Mouse (Mus musculus) MEL (cell line): ENCODE measurements around the gene Vill. TPM values are rescaled to one million over a fixed set of nuclear protein-coding genes. Genes with fewer than 3 reads are reported as not detected.

ENCODE experiments used
- DNase-seq: peaks from one replicate; pipeline ENCODE4 v3.0.0; 2011; ENCODE audit warnings: low read depth, low spot score
- H3K27ac ChIP-seq: 2 replicates; pipeline ENCODE4 v1.5.1; 2012; ENCODE audit warnings: low read depth, mild to moderate bottlenecking, control low read depth, low read length, moderate library complexity; ENCODE audit not compliant: control insufficient read depth
- H3K27me3 ChIP-seq, 2 experiments: fragments of 150-350 bp in 1 of 2; sonication (generic) in 1 of 2; 2 replicates each; pipeline ENCODE4 v1.6.1; 2012; ENCODE audit warnings: low read length in 2 of 2, mild to moderate bottlenecking in 2 of 2, improper control_type of control experiment in 1 of 2, moderate library complexity in 1 of 2; ENCODE audit not compliant: insufficient read depth in 2 of 2, control insufficient read depth in 1 of 2
- H3K36me3 ChIP-seq, 2 experiments: 2 replicates each; pipeline ENCODE4 v1.6.1; 2012 to 2014; ENCODE audit warnings: low read length in 2 of 2, improper control_type of control experiment in 1 of 2, inconsistent platforms in 1 of 2, mild to moderate bottlenecking in 1 of 2; ENCODE audit not compliant: insufficient read depth in 2 of 2, control insufficient read depth in 1 of 2
- H3K4me1 ChIP-seq, 2 experiments: fragments of 150-350 bp in 1 of 2; sonication (generic) in 1 of 2; 2 replicates each; pipeline ENCODE4 v1.6.1; 2012; ENCODE audit warnings: low read length in 2 of 2, improper control_type of control experiment in 1 of 2, mild to moderate bottlenecking in 1 of 2; ENCODE audit not compliant: insufficient read depth in 2 of 2, control insufficient read depth in 1 of 2
- H3K4me3 ChIP-seq, 2 experiments: fragments of 150-350 bp in 1 of 2; sonication (generic) in 1 of 2; 2 replicates each; pipeline ENCODE4 v1.5.1; 2012; ENCODE audit warnings: low read depth in 2 of 2, low read length in 2 of 2, mild to moderate bottlenecking in 2 of 2, moderate library complexity in 2 of 2, control low read depth in 1 of 2, improper control_type of control experiment in 1 of 2; ENCODE audit not compliant: control insufficient read depth in 1 of 2, insufficient read depth in 1 of 2
- H3K79me2 ChIP-seq: 2 replicates; pipeline ENCODE4 v1.6.1; 2012; ENCODE audit warnings: mild to moderate bottlenecking, low read length, moderate library complexity; ENCODE audit not compliant: control insufficient read depth, poor library complexity, insufficient read depth
- H3K9ac ChIP-seq: 2 replicates; pipeline ENCODE4 v1.6.1; 2012; ENCODE audit warnings: low read depth, mild to moderate bottlenecking, control low read depth, low read length, moderate library complexity; ENCODE audit not compliant: control insufficient read depth, poor library complexity, severe bottlenecking
- H3K9me3 ChIP-seq: fragments of 150-350 bp; sonication (generic); replicated peaks from 2 replicates; pipeline ENCODE4 v1.6.1; 2012; ENCODE audit warnings: mild to moderate bottlenecking, low read length, improper control_type of control experiment, moderate library complexity; ENCODE audit not compliant: insufficient read depth
- BHLHE40 ChIP-seq: IDR thresholded peaks from 2 replicates; pipeline ENCODE4 v1.6.1; 2012; ENCODE audit warnings: low read depth, mild to moderate bottlenecking, inconsistent platforms, low read length, improper control_type of control experiment, borderline replicate concordance
- CTCF ChIP-seq, 3 experiments: IDR thresholded peaks in 2 of 3; conservative IDR thresholded peaks in 1 of 3; 2 replicates each; pipeline ENCODE4 v1.5.1; 2011 to 2012; ENCODE audit warnings: low read length in 3 of 3, low read depth in 2 of 3, mild to moderate bottlenecking in 2 of 3, improper control_type of control experiment in 1 of 3, inconsistent platforms in 1 of 3, mixed read lengths in 1 of 3, moderate library complexity in 1 of 3; ENCODE audit not compliant: control insufficient read depth in 1 of 3, insufficient read depth in 1 of 3, poor library complexity in 1 of 3, severe bottlenecking in 1 of 3
- ELF1 ChIP-seq: IDR thresholded peaks from 2 replicates; pipeline ENCODE4 v1.6.1; 2014; ENCODE audit warnings: low read depth, mild to moderate bottlenecking, inconsistent platforms, low read length, improper control_type of control experiment, moderate library complexity
- EP300 ChIP-seq, 2 experiments: IDR thresholded peaks; 2 replicates each; pipeline ENCODE4 v1.6.1; 2011; ENCODE audit warnings: improper control_type of control experiment in 2 of 2, low read length in 2 of 2, low read depth in 1 of 2, mild to moderate bottlenecking in 1 of 2
- ETS1 ChIP-seq: IDR thresholded peaks from 2 replicates; pipeline ENCODE4 v1.6.1; 2012; ENCODE audit warnings: low read depth, mild to moderate bottlenecking, inconsistent platforms, low read length, improper control_type of control experiment, moderate library complexity
- GABPA ChIP-seq: IDR thresholded peaks from 2 replicates; pipeline ENCODE4 v1.6.1; 2012; ENCODE audit warnings: low read depth, mild to moderate bottlenecking, inconsistent platforms, low read length, improper control_type of control experiment, moderate library complexity
- GATA1 ChIP-seq: IDR thresholded peaks from 2 replicates; pipeline ENCODE4 v1.6.1; 2011; ENCODE audit warnings: low read depth, low read length, improper control_type of control experiment
- HCFC1 ChIP-seq: IDR thresholded peaks from 2 replicates; pipeline ENCODE4 v1.6.1; 2012; ENCODE audit warnings: low read depth, mild to moderate bottlenecking, inconsistent platforms, low read length, improper control_type of control experiment, moderate library complexity
- KAT2A ChIP-seq: conservative IDR thresholded peaks from 2 replicates; pipeline ENCODE4 v1.6.1; 2012; ENCODE audit warnings: low read depth, low read length, improper control_type of control experiment, inconsistent platforms
- MAX ChIP-seq: IDR thresholded peaks from 2 replicates; pipeline ENCODE4 v1.6.1; 2011; ENCODE audit warnings: low read length, improper control_type of control experiment
- MYC ChIP-seq: IDR thresholded peaks from 2 replicates; pipeline ENCODE4 v1.6.1; 2011; ENCODE audit warnings: low read depth, mild to moderate bottlenecking, low read length, improper control_type of control experiment, moderate library complexity
- NRF1 ChIP-seq: IDR thresholded peaks from 2 replicates; pipeline ENCODE4 v1.6.1; 2014; ENCODE audit warnings: low read depth, mild to moderate bottlenecking, inconsistent platforms, low read length, improper control_type of control experiment, moderate library complexity; ENCODE audit not compliant: poor library complexity, insufficient read depth, severe bottlenecking
- POLR2A ChIP-seq, 2 experiments: IDR thresholded peaks; 2 replicates each; pipeline ENCODE4 v1.6.1; 2011 to 2012; ENCODE audit warnings: low read length in 2 of 2, mild to moderate bottlenecking in 2 of 2, control low read depth in 1 of 2, improper control_type of control experiment in 1 of 2, low read depth in 1 of 2, moderate library complexity in 1 of 2; ENCODE audit not compliant: control insufficient read depth in 1 of 2, insufficient read depth in 1 of 2, poor library complexity in 1 of 2
- RCOR1 ChIP-seq: IDR thresholded peaks from 2 replicates; pipeline ENCODE4 v1.6.1; 2012; ENCODE audit warnings: low read depth, mild to moderate bottlenecking, inconsistent platforms, low read length, improper control_type of control experiment
- TAL1 ChIP-seq: IDR thresholded peaks from 2 replicates; pipeline ENCODE4 v1.6.1; 2012; ENCODE audit warnings: mild to moderate bottlenecking, inconsistent platforms, low read length, moderate library complexity, mixed read lengths
- TBP ChIP-seq: IDR thresholded peaks from 2 replicates; pipeline ENCODE4 v1.8.0; 2011; ENCODE audit warnings: low read depth, low read length, improper control_type of control experiment
- UBTF ChIP-seq: IDR thresholded peaks from 2 replicates; pipeline ENCODE4 v1.6.1; 2012; ENCODE audit warnings: low read depth, mild to moderate bottlenecking, inconsistent platforms, low read length, improper control_type of control experiment, moderate library complexity, borderline replicate concordance; ENCODE audit not compliant: insufficient read depth
- USF1 ChIP-seq: IDR thresholded peaks from 2 replicates; pipeline ENCODE4 v1.6.1; 2014; ENCODE audit warnings: low read depth, mild to moderate bottlenecking, inconsistent platforms, low read length, improper control_type of control experiment, moderate library complexity
- USF2 ChIP-seq, 2 experiments: IDR thresholded peaks; 2 replicates each; pipeline ENCODE4 v1.6.1; 2011 to 2012; ENCODE audit warnings: improper control_type of control experiment in 2 of 2, low read length in 2 of 2, borderline replicate concordance in 1 of 2, inconsistent platforms in 1 of 2, low read depth in 1 of 2, mild to moderate bottlenecking in 1 of 2; ENCODE audit not compliant: insufficient read depth in 1 of 2
- ZKSCAN1 ChIP-seq: IDR thresholded peaks from 2 replicates; pipeline ENCODE4 v1.6.1; 2012; ENCODE audit warnings: low read depth, mild to moderate bottlenecking, inconsistent platforms, low read length, improper control_type of control experiment, moderate library complexity
- ZMIZ1 ChIP-seq: IDR thresholded peaks from 2 replicates; pipeline ENCODE4 v1.6.1; 2012; ENCODE audit warnings: low read depth, mild to moderate bottlenecking, inconsistent platforms, low read length, improper control_type of control experiment, moderate library complexity
- ZNF384 ChIP-seq: IDR thresholded peaks from 2 replicates; pipeline ENCODE4 v1.6.1; 2012; ENCODE audit warnings: low read depth, mild to moderate bottlenecking, inconsistent platforms, low read length, improper control_type of control experiment
- polyA plus RNA-seq, 2 experiments: library from polyadenylated mRNA; stranded (reverse) in 1 of 2; unstranded in 1 of 2; fragments of >175 nt in 1 of 2; fragments of >200 nt in 1 of 2; gene quantifications; 2 replicates each; pipeline versions ENCODE4 v1.2.1 to v1.2.4; 2012; ENCODE audit warnings: low replicate concordance in 2 of 2, low read depth in 1 of 2; ENCODE audit not compliant: insufficient read length in 2 of 2, insufficient read depth in 1 of 2, missing spikeins in 1 of 2
- total RNA-seq: library from RNA; depleted of rRNA; stranded (reverse); fragments of 300-350 nt; gene quantifications from 2 replicates; pipeline ENCODE4 v1.2.3, GENCODE M21; 2012

Vill gene
- total and polyA plus RNA-seq, 3 experiments = 76.2 to 197 (median 90.9) TPM

- Histone ChIP-seq H3K27me3 (no peaks in the 10 kb centered on the region), H3K4me1 (no peaks in the 10 kb centered on the region), H3K79me2 (no peaks in the 10 kb centered on the region), H3K27ac (no peak overlapping the region), H3K4me3 (no peak overlapping the region), H3K9ac (no peak overlapping the region), H3K9me3 (no peaks in the 10 kb centered on the region), H3K36me3 (peaks cover 0 to 5% of the 10 kb centered on the region in 2 experiments; a peak in 2 of 4 replicates)
- no peak for DNase-seq
- TF ChIP-seq CTCF (IDR thresholded peaks at IDR 0.05 in 2 of 3, conservative IDR thresholded peaks at IDR 0.05 in 1 of 3; ENCODE audit: control insufficient read depth in 1 of 3, insufficient read depth in 1 of 3, low read depth in 2 of 3, low read length in 3 of 3, poor library complexity in 1 of 3, severe bottlenecking in 1 of 3) (no peak), ZMIZ1 (no peak), GABPA (no peak), TBP (no peak), BHLHE40 (no peak), USF1 (no peak), POLR2A (IDR thresholded peaks at IDR 0.05; ENCODE audit: control insufficient read depth in 1 of 2, insufficient read depth in 1 of 2, low read depth in 1 of 2, low read length in 2 of 2, poor library complexity in 1 of 2) (no peak), EP300 (IDR thresholded peaks at IDR 0.05; ENCODE audit: low read depth in 1 of 2, low read length in 2 of 2) (no peak)
Measured at GRCm38 (mm10) chr9:119016785-119017507, 35.6 kb upstream of the Vill start.

GRCm38 (mm10) chr9:119021731-119022130, 30.8 kb upstream of the Vill start:
- Histone ChIP-seq H3K36me3 (peaks cover 0 to 5% of the 10 kb centered on the region in 2 experiments; a peak in 2 of 4 replicates), H3K9ac (no peak overlapping the region), H3K4me1 (no peaks in the 10 kb centered on the region), H3K9me3 (no peaks in the 10 kb centered on the region), H3K27ac (no peak overlapping the region), H3K79me2 (no peaks in the 10 kb centered on the region), H3K27me3 (no peaks in the 10 kb centered on the region), H3K4me3 (no peak overlapping the region)
- TF ChIP-seq RCOR1 (no peak), KAT2A (no peak), HCFC1 (no peak), ELF1 (no peak), GATA1 (no peak), USF2 (IDR thresholded peaks at IDR 0.05; ENCODE audit: borderline replicate concordance in 1 of 2, insufficient read depth in 1 of 2, low read depth in 1 of 2, low read length in 2 of 2) (no peak), TBP (no peak), ZKSCAN1 (no peak), ZNF384 (no peak), NRF1 (no peak), UBTF (no peak), TAL1 (no peak), ETS1 (no peak), MYC (no peak), MAX (no peak)
- no peak for DNase-seq
